Mouse (Mus musculus) heart, postnatal 4 days (tissue): Measurements from ENCODE around the gene Dgki. TPM values are rescaled to one million over a fixed set of nuclear protein-coding genes. Genes with fewer than 3 reads are reported as not detected.

Experiments
- DNase-seq: peaks from one replicate; pipeline ENCODE4 v3.0.0; 2021
- total RNA-seq, 2 experiments: library from RNA; stranded (reverse); gene quantifications; 2 replicates each; pipeline ENCODE4 v1.2.3; 2021

The Dgki gene
- total RNA-seq, 2 experiments from 2014 or later: 0.67 to 0.70 TPM

DNA sequence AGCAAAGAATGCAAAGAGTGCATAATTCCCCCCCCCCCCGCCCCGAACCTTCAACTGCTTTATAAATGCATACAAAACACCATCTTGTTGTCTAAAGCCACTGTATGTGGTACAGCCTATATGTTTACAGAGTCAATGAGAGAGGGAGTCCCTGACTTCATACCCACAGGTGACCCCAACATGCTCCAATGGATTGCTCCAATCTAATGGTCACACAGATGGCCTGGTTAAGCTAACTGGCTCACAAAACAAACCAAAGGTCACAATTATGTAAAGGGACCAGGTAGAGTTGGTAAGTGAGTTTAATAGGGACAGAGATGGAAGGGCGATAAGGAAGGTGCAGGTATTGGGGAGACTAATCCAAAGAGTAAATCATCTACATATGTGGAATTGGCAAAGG is 295.1 kb downstream of the Dgki start:
- no peak for DNase-seq

DNA sequence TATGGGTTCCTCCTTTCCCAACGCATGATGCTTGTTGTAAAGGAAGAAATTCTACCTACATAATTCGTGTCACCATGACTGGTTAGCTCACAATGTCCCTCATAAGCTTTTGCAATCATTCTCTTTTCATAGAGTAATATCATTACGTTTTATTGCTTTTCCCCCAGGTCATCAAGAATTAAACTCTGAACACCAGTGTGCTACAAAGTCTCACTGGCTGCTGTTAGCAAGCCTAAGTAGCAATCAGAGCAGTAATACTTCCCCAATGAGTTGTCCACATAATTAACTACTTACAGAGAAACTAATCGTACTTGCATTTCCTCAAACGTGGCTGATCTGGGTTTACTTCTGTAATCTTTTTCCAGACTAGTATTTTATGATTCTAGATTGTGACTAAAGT is 296.7 kb downstream of the Dgki start:
- no peak for DNase-seq

DNA sequence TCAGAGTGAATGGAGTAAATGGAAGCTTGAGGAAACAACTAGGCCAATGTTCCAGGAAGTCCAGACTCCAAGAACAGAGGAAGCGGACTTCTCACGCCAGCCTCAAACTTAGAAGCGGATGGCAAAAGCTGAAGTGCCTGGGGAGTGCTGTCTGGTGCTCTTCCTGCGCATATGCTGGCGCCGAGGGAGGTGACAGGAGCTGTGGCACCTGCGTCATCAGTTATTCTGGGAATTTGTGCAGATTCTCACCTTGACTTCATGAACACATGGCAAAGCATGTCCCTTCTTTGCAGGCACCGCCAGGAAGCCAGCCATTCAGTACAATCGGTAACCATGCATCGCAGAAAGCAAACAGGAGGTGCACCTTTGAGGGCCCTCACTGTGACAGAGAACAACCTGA is 301.0 kb downstream of the Dgki start:
- DNase-seq: no peak

DNA sequence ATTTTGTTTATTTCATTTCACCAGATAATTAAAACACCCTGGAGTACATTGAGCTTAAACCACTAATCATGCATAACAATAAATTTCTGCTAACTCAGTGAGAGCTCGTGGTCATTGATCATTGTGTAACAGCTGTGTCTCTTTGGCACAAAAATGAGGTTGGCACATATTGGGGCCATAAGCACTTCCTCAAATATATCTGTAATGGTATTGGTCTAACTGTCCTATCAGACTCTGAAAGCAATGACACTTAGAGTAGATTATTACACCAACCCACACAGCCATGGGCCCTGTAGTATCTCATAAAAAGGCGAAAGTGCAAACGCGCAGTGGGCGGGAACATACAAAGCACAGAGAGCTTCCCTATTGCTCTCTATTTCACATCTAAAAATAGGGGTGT is 305.7 kb downstream of the Dgki start:
- DNase-seq: no peak

DNA sequence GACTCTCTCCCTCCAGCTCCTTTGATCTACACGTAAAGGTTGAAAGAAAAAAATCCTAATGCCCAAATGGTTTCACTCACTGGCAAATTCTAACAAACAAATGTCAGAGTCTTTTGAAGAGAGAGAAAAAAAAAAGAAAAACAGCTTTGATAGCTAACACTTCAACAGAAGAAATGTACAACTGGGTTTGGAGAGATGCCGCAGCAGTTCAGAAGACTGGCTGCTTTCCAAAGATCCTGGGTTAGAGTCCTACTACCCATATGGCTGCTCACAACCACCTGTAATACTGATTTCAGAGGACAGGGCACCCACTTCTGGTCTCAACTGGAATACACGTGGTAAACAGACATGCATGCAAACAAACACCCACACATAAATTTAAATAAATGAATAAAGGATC is 309.8 kb downstream of the Dgki start:
- DNase-seq: no peak

DNA sequence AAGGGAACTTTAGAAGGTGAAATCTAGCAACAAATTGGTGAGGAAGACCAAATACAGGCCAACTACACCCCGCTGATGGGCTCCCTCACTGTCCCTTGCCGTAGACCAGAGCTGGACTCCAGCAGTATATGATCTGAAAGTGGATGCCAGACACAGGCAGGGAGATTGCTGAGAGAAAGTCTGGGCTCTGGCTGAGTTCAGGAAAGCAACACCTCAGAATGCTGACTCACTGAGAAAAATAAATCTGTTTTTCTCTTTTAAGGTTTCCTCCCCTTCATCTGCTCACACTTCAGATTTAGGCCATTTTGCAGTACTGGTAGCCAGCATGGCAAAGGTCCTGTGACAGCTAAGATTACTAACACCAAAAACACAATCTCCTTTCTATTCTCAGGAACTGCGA is 311.2 kb downstream of the Dgki start:
- DNase-seq: no peak

DNA sequence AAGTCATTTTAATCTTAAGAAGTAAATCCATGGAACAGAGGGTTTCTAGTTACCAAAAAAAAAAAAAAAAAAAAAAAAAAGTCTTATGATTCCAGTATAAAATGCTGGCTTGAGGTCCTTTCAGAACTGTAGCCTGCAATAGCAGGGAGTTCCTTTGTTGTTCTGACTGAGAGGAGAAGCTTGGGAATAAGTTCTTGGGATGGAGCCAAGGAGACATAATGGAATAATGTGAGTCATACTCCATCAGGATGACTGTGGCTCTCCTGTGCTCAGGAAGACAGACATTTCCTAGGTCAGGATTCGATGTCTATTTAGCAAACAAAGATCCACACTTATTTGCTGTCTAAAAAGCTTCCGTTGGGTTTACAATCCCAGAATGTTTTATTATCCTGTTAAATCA is 318.3 kb downstream of the Dgki start:
- peak; percentile 22 for DNase-seq

DNA sequence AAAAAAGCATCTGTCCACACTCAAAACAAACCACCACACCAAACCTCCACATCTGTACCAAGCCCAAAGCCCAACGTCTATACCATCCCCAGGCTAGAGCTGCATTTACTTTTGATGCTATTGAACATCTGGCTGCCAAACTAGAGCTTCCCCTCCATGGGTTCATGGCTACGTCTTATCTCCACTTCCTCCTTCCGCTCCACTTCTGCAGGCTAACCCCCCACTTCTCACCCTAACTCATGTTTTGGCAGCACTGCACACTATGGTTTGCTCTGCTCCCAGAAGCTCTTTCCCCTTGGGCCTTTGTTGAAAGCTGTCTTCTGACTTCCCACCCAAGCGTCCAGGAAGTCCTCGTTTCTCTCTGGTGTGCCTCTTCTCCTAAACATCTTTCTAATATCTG is 319.5 kb downstream of the Dgki start:
- no peak for DNase-seq

DNA sequence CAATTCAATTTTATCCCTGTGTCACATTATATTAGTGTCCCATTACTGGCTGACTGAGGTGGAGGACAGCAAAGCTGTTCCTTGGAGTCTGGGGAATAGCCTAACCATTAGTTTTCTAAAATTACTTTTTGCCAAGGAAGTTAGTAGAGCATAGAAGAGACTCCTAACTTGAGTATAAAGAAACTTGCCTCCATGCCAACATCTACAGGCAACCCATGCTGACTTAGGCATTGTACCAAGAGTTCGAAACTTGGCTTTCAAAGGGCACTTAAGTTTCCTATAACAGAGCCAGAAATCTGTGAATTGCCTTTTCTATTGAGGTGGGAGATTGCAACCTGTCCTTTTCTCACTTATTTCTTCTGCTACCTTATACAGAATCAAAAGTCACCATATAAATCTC is 321.8 kb downstream of the Dgki start:
- no peak for DNase-seq

DNA sequence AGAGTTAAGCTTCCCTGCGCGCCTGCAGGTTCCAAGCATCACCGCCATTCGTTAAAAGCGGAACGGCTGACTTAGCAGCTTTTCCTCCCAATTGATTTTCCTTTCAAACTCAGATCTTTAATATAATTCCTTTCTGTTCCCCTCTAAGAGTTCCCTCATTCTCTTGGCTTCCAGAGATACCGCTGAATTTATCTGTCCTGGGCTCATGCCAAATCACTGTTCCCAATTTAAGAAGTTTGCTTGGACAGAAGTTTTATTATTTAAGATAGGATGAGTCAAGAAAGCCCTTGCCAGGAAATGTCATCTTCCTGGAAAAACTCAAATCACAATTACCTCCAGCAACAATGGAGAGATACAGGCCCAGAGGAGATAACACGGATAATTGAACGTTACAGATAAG is 326.9 kb downstream of the Dgki start:
- no peak for DNase-seq

DNA sequence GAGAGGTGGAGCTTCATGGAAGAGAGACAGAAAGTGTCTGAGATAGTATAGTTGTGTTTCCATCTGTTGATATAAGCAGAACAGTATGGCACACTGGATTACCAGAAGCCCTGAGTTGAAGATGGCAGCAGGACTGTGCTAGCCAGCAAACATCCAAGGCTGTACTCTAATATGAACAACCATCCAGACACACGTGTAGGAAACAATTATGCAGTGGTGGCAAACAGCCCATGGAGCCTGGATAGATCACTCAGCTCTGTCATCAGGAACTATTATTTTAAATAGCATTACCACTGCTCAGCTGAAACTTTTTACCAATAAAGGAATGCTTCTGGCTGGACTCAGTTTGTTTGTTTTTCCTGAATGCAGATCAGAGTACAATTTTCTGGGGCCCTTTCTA is 327.5 kb downstream of the Dgki start:
- DNase-seq: peak; percentile 62

DNA sequence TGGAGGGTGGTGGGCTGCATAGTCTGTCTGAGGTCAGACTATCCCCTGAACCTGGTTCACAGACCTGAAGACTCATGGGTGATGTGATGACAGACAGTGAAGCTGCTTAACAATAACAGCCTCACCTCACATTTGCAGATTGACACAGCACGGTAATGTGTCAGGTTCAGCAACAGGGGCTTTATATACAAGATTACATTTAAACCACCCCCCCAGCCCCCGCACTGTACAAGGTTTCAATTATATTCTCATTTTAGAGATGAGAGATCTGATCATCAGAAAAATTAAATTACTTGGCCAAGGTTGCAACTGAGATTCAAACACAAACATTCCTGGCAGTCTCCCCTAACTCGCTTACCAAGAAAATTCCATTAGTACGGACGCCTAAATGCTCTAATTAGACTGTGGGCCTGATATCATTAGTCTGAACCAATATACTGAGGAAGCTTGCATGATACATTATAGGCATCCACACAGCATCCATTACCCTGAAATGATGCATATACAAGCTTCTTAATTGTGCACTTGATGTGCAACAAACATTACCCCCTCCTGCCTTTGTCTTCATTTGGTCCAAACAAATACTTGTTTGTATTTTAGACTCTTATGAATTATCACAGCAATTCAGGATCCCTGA is 330.6 kb downstream of the Dgki start:
- no peak for DNase-seq

DNA sequence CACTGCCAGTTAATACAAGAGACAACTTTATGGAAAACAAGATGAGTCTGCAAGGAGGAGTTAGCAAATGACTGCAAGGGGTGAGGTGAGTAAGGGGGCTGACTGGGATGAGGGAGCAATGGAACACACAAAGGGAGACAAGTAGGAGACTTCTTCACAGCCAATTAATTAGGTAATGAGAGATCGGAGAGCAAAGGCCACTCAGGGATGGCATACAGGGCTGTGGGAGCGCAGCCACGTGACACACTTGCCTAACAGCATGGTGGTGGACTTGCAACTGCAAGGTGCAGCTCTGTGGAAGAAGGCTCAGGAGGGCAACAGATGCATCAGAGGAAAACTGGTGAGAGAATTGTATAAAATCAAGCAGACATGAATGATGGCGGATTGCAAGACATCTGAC is 339.3 kb downstream of the Dgki start:
- DNase-seq: no peak

DNA sequence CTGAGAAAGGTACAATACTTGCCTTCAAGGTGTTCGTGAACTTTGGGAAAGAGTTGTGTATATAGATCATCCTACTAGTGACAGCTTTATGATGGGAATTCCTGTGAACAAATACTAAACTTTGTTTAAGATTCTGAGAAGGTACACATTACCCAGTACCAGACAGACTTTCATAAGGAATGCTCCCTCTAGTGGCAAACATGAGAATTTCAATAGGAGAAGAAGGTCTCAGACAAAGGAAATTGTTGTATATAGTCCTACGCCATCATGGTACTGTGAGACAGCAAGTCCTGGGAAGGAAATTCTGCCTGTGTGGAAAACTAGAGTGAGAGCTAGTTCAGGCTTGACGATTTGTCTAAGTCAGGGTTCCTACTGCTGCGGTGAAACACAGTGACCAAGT is 344.7 kb downstream of the Dgki start:
- DNase-seq: no peak

DNA sequence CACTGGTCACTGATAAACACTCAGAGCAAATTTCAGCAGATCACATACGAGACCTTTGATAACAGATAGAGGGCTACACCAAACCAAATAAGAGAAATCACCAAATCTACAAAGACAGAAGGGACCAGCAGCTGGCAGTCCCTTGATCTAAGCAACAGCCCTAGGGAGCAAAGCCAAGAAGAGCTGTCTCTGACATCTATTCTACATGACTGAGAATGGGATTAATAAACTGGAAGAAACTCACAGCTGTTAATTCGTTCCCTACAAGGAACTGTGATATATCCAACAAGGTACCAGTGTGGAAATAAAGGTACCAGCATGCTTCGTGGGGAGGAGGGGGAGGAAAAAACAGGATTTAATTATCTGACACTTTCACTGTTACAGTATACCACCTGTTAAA is 349.3 kb downstream of the Dgki start:
- DNase-seq: no peak

DNA sequence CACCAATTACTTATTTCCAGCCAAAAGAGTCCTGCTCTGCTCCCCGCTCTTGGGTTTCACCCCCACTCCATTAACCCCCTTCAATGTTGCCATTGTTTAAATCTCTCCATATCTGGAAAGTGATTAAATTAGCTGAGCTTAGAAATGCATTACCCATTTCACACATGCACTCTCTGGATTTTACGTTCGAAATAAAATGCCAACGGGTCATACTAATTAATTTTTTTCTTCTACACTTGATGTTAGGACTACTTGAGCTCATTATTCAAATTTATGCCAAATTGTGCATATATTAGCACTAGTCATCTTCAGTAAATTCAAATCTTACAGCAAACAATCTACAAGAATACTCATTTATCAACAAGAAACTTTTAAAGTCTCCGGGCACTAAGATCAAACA is 352.1 kb downstream of the Dgki start:
- no peak for DNase-seq

DNA sequence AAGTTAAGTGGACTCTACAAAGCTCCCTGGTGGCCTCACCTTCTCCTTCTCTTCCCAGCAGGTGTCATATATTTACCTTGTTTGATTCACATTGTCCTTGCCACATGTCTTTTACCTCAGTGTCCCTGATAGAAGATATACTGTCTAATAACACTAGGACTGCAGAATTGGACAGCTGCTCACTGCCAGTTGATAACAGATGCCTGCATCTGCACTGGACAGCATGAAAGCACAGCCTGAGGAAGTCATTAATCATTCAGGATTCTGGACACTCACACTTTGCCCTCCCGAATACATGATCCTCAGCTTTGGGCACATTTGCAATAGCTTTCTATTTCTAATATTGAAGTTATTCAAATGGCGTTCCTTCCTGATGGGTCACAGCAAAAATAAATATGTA is 362.5 kb downstream of the Dgki start:
- no peak for DNase-seq

DNA sequence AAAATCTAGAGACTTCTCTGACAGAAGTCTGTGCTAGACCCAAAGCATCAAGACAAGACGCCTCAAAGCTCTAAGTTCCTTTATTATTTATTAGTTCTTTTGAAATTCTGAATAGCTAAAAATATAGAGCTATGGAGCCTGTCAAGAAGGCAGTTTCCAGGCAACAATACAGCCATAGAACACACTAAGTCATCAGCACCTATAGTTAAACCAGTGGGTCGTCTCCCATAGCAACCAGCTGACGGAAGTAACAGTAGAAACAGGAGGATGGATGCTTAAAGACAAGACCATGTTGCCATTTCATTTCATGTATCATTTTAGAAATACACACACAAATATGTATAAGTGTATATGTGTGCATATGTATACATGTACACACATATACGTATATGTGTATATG is 363.2 kb downstream of the Dgki start:
- DNase-seq: no peak

DNA sequence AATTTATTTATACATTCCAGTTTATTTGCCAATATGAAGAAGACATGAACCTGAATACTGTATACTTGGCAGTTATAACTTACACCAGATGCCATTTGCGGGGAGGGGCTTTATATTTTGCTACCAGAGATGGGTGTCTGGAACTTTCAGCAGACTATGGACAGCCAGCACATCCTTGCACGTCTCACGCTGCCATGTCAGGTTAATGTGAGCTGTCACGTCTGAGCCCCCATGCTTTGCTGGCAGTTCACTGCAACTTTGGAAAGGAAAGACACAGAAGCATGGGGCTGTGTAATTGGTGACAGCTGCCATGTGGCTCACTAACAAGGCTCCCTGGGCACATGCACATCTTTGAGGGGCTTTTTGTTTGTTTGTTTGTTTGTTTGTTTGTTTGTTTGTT is 368.5 kb downstream of the Dgki start:
- no peak for DNase-seq

DNA sequence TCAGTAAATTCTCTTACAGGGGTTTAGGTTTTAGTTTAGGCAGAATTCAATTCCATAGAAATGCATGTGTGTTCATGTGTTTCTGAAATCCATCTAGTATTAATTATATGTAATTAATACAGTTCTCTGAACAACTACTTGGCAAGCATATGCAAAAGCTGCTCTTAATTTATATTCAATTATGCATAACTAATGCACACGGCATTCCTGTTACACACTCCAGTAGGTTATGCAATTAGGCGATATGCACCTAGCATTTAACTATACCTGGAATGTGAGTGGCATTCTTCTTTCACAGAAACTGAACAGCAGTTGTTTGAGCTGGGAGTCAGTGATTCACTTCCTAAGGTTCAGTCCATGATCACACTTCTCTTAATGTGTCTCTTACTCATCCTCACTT is 370.2 kb downstream of the Dgki start:
- DNase-seq: no peak

DNA sequence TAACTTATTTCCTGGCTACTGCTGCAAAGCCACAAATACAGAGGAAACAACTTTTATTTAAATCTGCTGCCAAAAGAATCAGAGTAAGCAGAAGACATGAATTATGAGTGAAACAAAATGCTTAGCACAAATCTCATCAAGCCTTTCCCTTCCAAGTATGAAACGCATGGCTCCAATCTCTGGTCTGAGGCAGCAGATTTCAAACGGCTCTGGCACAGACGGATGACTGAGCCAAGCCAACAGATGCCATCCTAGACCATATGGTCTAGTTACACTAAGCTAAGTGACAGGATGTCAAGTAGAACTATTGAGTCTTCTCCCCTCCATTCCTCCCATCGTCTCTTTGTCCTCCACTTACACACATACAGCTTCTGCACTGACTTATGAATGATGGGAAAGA is 373.5 kb downstream of the Dgki start:
- DNase-seq: no peak

DNA sequence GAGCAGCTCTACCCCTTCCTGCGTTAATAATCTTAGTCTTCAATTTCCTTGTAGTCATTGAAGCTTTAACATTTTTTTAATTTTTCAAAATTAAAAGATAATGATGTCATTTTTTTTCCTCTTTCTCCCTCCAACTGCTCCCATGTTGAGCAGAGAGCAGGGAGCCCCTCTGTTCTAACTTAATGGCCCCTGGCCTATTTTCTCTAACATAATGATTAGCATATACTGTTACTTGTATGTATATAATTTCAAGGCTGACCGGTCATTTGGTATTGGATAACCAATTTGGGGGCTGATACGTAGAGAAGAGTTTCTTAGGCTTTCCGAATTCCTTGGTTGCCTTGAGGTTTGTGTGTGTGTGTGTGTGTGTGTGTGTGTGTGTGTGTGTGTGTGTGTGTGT is 378.0 kb downstream of the Dgki start:
- no peak for DNase-seq

DNA sequence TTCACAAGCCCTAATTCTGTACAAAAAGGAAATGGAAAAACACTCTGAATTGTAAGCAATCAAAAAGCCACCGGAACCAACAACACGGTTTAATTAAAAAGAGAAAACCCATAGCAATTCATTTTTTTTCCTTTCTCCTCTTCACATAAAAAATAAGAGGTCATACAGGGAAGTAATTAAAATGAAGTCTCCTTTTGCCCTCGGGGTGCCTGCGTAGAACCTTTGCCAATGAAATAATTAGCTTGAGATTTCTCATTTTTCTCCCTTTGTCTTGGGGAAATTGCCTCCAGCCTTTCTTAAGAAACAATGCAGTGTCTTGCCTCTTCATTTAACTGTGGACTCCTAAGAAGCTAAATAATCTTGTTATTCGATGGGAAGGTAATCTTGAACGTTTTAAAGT is 388.4 kb downstream of the Dgki start:
- DNase-seq: no peak

DNA sequence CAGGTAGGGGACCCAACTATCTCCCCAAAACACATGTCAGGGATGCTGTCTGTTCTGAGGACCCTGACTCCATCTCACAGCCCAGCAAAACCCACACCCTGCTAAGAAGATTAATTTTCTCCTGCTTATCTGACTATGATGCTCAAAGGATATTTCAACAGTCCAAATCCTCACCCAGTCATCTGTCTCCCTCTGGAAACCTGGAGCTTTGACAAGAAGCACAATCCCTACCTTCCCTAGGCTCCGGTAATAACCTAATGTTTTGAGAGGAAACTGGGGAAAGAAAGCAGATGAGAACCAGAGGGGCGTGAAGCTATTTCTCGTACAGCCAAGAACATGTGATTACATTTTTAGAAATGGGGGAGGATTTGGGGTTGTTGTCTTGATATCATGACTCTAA is 392.8 kb downstream of the Dgki start:
- no peak for DNase-seq

DNA sequence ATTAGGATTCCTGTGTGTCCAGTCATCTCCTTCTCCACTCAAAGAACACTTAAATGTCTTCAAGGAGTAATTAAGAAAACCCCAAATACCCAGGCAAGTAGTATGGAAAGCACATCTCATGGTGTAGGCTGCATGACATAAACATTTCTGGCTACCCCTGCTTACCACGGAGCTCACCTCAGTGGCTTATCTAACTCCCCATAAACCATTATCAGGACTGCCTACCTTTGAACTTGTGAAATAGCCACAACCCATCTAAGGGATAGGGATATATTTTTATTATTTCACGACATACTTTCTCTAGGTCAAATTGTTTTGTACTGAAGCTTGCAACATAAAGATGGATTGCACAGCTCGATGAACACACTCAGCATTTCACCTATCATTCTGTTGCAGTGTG is 394.0 kb downstream of the Dgki start:
- no peak for DNase-seq

DNA sequence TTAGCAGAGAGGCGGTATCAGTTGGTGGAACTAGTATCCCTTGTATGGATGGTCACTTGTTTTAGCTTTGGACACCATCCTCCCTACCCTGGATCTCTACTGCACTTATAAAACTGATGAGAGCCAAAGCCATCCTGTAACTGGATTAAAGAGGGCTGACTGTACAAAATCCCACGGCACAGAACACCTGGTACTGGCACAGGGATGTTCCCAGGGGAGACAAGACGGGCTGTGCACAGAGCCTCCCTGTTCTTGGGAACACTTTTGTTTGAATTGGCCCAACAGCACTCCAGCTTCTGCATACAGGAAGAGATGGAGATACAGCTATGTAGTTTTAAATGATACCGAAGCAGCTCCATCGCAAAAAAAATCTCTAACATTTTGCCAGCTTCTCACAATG is 395.1 kb downstream of the Dgki start:
- no peak for DNase-seq
